Mouse (Mus musculus) stomach, postnatal 0 days (tissue): ENCODE measurements around the gene Ajap1. TPM values are rescaled to one million over a fixed set of nuclear protein-coding genes. Genes with fewer than 3 reads are reported as not detected.

ENCODE experiments used
- ATAC-seq: fragments of 200-750 bp; cut with Nextera tagmentation; 2 replicates; pipeline ENCODE4 v1.8.0; 2017; ENCODE audit not compliant: low FRiP score, low TSS enrichment
- DNase-seq: peaks from one replicate; pipeline ENCODE4 v3.0.0-alpha.2; 2016; ENCODE audit warnings: low spot score
- H3K27ac ChIP-seq: fragments of 300-500 bp; sonication (generic); replicated peaks from 2 replicates; pipeline ENCODE4 v1.5.1; 2014; ENCODE audit warnings: mild to moderate bottlenecking, control low read depth
- H3K27me3 ChIP-seq: fragments of 300-500 bp; sonication (generic); 2 replicates; pipeline ENCODE4 v1.6.1; 2014; ENCODE audit warnings: low read length; ENCODE audit not compliant: control insufficient read depth, insufficient read depth
- H3K36me3 ChIP-seq: fragments of 300-500 bp; sonication (generic); 2 replicates; pipeline ENCODE4 v1.6.1; 2014; ENCODE audit warnings: low read length, mixed read lengths; ENCODE audit not compliant: control insufficient read depth, insufficient read depth
- H3K4me1 ChIP-seq: fragments of 300-500 bp; sonication (generic); replicated peaks from 2 replicates; pipeline ENCODE4 v1.6.1; 2014; ENCODE audit warnings: antibody characterized with exemption; ENCODE audit not compliant: control insufficient read depth, insufficient read depth
- H3K4me2 ChIP-seq: fragments of 300-500 bp; sonication (generic); replicated peaks from 2 replicates; pipeline ENCODE4 v1.6.1; 2014; ENCODE audit warnings: low read depth, mild to moderate bottlenecking, control low read depth, moderate library complexity
- H3K4me3 ChIP-seq: fragments of 300-500 bp; sonication (generic); 2 replicates; pipeline ENCODE4 v1.5.1; 2014; ENCODE audit warnings: low read depth, low read length, control low read depth
- H3K9ac ChIP-seq: fragments of 300-500 bp; sonication (generic); 2 replicates; pipeline ENCODE4 v1.6.1; 2014; ENCODE audit warnings: mild to moderate bottlenecking, low read length, control low read depth, mixed read lengths
- H3K9me3 ChIP-seq: fragments of 300-500 bp; sonication (generic); 2 replicates; pipeline ENCODE4 v1.6.1; 2016; ENCODE audit warnings: low read length; ENCODE audit not compliant: control insufficient read depth
- CTCF ChIP-seq: IDR thresholded peaks from 2 replicates; pipeline ENCODE4 v1.5.1; 2016; ENCODE audit warnings: antibody characterized with exemption, low read depth, mild to moderate bottlenecking, moderate library complexity
- EP300 ChIP-seq: optimal IDR thresholded peaks from 2 replicates; pipeline ENCODE3; 2016; ENCODE audit warnings: antibody characterized with exemption
- WGBS: fragments of 180-500 bp; shearing (Covaris S2); extraction: QIAGEN DNeasy Blood & Tissue Kit; methylation state at CpG from one replicate; pipeline ENCODE4 v1.1.7; 2014; 5-methylcytosine and 5-hydroxymethylcytosine counted together
- polyA plus RNA-seq: library from polyadenylated mRNA; unstranded; fragments of >200 nt; fragmentation: Nextera tagmentation; extraction: Ambion mirVana; gene quantifications from 2 replicates; pipeline ENCODE4 v1.2.1, GENCODE M21; 2015

The Ajap1 gene
- polyA plus RNA-seq, 1 experiment from 2014 or later = 0.33 TPM

GRCm38 (mm10) chr4:153469712-153470111 lies 12.9 kb downstream of the Ajap1 start:
- Histone ChIP-seq H3K9ac (no peak overlapping the region), H3K27me3 (no peaks in the 10 kb centered on the region), H3K36me3 (no peaks in the 10 kb centered on the region), H3K4me2 (no peak overlapping the region), H3K4me1 (no peaks in the 10 kb centered on the region), H3K27ac (no peak overlapping the region), H3K4me3 (no peak overlapping the region), H3K9me3 (no peaks in the 10 kb centered on the region)
- no peak for DNase-seq
- TF ChIP-seq EP300 (no peak), CTCF (no peak)
- ATAC-seq = no peak
- WGBS = 84% methylated on average over 15 of the region's 15 CpGs

GRCm38 (mm10) chr4:153459934-153460333 lies 22.7 kb downstream of the Ajap1 start:
- Histone ChIP-seq H3K9ac (no peak overlapping the region), H3K4me2 (no peak overlapping the region), H3K27me3 (no peaks in the 10 kb centered on the region), H3K4me1 (no peaks in the 10 kb centered on the region), H3K27ac (no peak overlapping the region), H3K4me3 (no peak overlapping the region), H3K9me3 (no peaks in the 10 kb centered on the region), H3K36me3 (no peaks in the 10 kb centered on the region)
- DNase-seq (no peak), ATAC-seq (no peak)
- TF ChIP-seq CTCF (no peak), EP300 (no peak)
- WGBS = 82% methylated on average over 15 of the region's 15 CpGs

- Histone ChIP-seq H3K4me3 (no peak overlapping the region), H3K4me2 (no peak overlapping the region), H3K9me3 (no peaks in the 10 kb centered on the region), H3K27me3 (no peaks in the 10 kb centered on the region), H3K9ac (no peak overlapping the region), H3K27ac (no peak overlapping the region), H3K36me3 (no peaks in the 10 kb centered on the region), H3K4me1 (no peaks in the 10 kb centered on the region)
- TF ChIP-seq EP300 (no peak), CTCF (no peak)
- ATAC-seq = no peak
- WGBS = 87% methylated on average over 9 of the region's 9 CpGs
- no peak for DNase-seq
Observed at GRCm38 (mm10) chr4:153459503-153459902, 23.1 kb downstream of the Ajap1 start.

GRCm38 (mm10) chr4:153458821-153459220 lies 23.8 kb downstream of the Ajap1 start:
- Histone ChIP-seq H3K9ac (no peak overlapping the region), H3K27me3 (no peaks in the 10 kb centered on the region), H3K4me3 (no peak overlapping the region), H3K36me3 (no peaks in the 10 kb centered on the region), H3K9me3 (no peaks in the 10 kb centered on the region), H3K4me1 (no peaks in the 10 kb centered on the region), H3K4me2 (no peak overlapping the region), H3K27ac (no peak overlapping the region)
- WGBS = 82% methylated on average over 15 of the region's 15 CpGs
- ATAC-seq (no peak), DNase-seq (no peak)
- no peak for TF ChIP-seq EP300
- no peak for TF ChIP-seq CTCF

- Histone ChIP-seq H3K4me3 (no peak overlapping the region), H3K27ac (no peak overlapping the region), H3K4me2 (no peak overlapping the region), H3K27me3 (no peaks in the 10 kb centered on the region), H3K36me3 (no peaks in the 10 kb centered on the region), H3K4me1 (no peaks in the 10 kb centered on the region), H3K9ac (no peak overlapping the region), H3K9me3 (no peaks in the 10 kb centered on the region)
- 68% methylated on average over 7 of the region's 7 CpGs for WGBS
- ATAC-seq = no peak
- no peak for DNase-seq
- TF ChIP-seq EP300 = no peak
- TF ChIP-seq CTCF = no peak
Observed at GRCm38 (mm10) chr4:153453496-153453895, 29.1 kb downstream of the Ajap1 start.

GRCm38 (mm10) chr4:153451516-153451915 lies 31.1 kb downstream of the Ajap1 start:
- H3K9me3 ChIP-seq = no peaks in the 10 kb centered on the region
- no peak for TF ChIP-seq CTCF
- no peak for TF ChIP-seq EP300
- H3K27ac ChIP-seq = no peak overlapping the region
- no peaks in the 10 kb centered on the region for H3K4me1 ChIP-seq
- H3K36me3 ChIP-seq = no peaks in the 10 kb centered on the region
- DNase-seq = no peak
- ATAC-seq = no peak
- H3K9ac ChIP-seq = no peak overlapping the region
- no peaks in the 10 kb centered on the region for H3K27me3 ChIP-seq
- H3K4me3 ChIP-seq = no peak overlapping the region
- H3K4me2 ChIP-seq = no peak overlapping the region
- 85% methylated on average over 8 of the region's 8 CpGs for WGBS
